Mouse (Mus musculus): Measurements from ENCODE around the gene Mrpl1. TPM values are rescaled to one million over a fixed set of nuclear protein-coding genes. Genes with fewer than 3 reads are reported as not detected.

Gene Mrpl1
- polyA plus RNA-seq, 1 experiment from 2014 or later = 19.8 TPM

DNA sequence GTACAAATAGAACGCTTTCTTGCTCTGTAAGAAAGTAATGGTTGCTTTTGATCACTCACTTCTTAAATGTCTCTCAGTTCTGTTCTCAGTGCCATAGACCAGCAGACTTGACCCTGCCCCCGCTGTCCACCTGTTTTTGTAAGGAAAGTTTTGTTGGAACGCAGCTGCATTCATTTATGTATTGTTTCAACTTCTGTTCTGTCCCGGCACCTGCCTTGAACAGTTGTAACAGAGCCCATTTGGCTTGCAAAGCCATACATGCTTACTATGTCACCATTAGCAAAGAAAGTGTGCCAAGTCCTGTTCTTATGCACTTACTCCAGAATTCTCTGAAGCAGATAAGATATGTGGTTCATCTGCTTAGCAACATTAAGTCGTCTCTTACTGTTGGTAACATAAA lies 48.9 kb downstream of the Mrpl1 start:
- H3K27me3 ChIP-seq = no peaks in the 10 kb centered on the region
- H3K4me2 ChIP-seq = no peak overlapping the region
- H3K36me3 ChIP-seq = peaks cover 10% of the 10 kb centered on the region
- 91% methylated on average over 5 of the region's 5 CpGs for WGBS
- H3K9ac ChIP-seq = no peak overlapping the region
- H3K27ac ChIP-seq = no peak overlapping the region
- ATAC-seq (ENCODE audit: low FRiP score) = no peak
- H3K4me1 ChIP-seq (replicated peaks) = no peaks in the 10 kb centered on the region
- H3K9me3 ChIP-seq = no peaks in the 10 kb centered on the region
- no peak overlapping the region for H3K4me3 ChIP-seq

DNA sequence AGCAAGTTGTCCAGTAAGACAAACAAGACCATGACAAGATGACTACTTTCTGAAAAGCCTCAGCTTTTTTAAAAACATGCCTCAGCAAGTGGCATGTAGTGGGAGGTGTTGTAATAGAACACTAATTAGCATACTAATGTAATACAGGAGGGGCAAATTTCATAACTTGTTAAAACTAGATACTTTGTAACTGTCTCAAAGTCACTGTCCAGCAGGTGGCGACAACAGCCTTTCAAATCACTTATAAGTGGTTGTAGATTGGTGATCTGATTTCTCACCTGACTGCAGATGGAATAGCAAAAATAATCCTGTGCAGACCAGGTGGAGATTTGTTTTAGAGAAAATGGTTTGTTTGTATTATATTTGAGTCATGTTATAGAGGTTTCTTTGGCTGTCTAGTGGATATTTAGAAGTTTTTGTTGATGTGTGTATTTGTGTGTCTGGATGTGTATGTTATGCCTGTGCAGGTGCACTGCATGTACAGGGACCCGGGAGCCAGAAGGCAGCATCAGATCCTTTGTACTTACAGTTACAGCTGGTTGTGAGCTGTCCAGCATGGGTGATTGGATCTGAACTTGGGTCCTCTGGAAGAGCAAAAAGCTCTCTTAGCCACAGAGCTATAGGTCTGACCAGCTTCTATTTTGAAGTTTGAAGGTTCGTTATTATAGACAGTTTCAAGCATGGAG lies 57.9 kb downstream of the Mrpl1 start:
- no peak overlapping the region for H3K4me2 ChIP-seq
- no peak overlapping the region for H3K4me3 ChIP-seq
- H3K9ac ChIP-seq = no peak overlapping the region
- no peaks in the 10 kb centered on the region for H3K27me3 ChIP-seq
- no peaks in the 10 kb centered on the region for H3K4me1 ChIP-seq (replicated peaks)
- ATAC-seq (ENCODE audit: low FRiP score) = no peak
- no peaks in the 10 kb centered on the region for H3K9me3 ChIP-seq
- no peak overlapping the region for H3K27ac ChIP-seq
- WGBS = 66% methylated on average over 3 of the region's 3 CpGs
- peaks cover 15% of the 10 kb centered on the region for H3K36me3 ChIP-seq

GRCm38 (mm10) chr5:96271070-96271469 lies 61.8 kb downstream of the Mrpl1 start:
- ATAC-seq (ENCODE audit: low FRiP score) = no peak
- Histone ChIP-seq H3K36me3 (no peaks in the 10 kb centered on the region), H3K9me3 (no peaks in the 10 kb centered on the region), H3K4me1 (replicated peaks) (no peaks in the 10 kb centered on the region), H3K4me3 (no peak overlapping the region), H3K27me3 (no peaks in the 10 kb centered on the region), H3K4me2 (no peak overlapping the region), H3K9ac (no peak overlapping the region), H3K27ac (no peak overlapping the region)
- WGBS = 92% methylated on average over 6 of the region's 6 CpGs

- no peak overlapping the region for H3K4me2 ChIP-seq
- WGBS = 77% methylated on average over 8 of the region's 8 CpGs
- ATAC-seq (ENCODE audit: low FRiP score) = no peak
These were observed 96.5 kb downstream of the Mrpl1 start for GRCm38 (mm10) chr5:96305786-96306185.

DNA sequence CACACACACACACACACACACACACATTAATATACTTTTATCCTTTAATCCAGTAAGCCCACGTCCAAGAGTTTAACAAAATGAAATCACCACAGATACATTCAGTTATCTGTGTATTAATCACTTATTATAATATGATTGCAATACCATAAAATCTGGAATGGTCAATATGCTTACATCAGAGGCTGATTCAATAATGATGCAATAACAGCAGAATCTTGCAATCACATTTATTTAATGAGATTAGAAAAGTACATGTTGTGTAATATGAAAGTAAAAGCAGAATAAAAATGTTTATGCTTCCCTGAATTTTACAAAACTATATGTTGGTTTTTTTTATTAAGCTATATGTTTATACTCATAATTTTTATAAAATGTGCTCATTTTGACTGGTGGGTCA lies 97.0 kb downstream of the Mrpl1 start:
- Histone ChIP-seq H3K4me3 (no peak overlapping the region), H3K9ac (no peak overlapping the region), H3K4me2 (no peak overlapping the region), H3K27me3 (no peaks in the 10 kb centered on the region), H3K4me1 (replicated peaks) (0 out of 2 replicates have a peak, but pooled peaks cover 4% of the 10 kb centered on the region), H3K36me3 (no peaks in the 10 kb centered on the region), H3K9me3 (no peaks in the 10 kb centered on the region), H3K27ac (no peak overlapping the region)
- WGBS = 73% methylated on average over 1 of the region's 1 CpGs
- ATAC-seq (ENCODE audit: low FRiP score) = no peak

More at GRCm38 (mm10) chr5:96305786-96306185, 96.5 kb downstream of the Mrpl1 start:
- Histone ChIP-seq H3K9me3 (no peaks in the 10 kb centered on the region), H3K9ac (no peak overlapping the region), H3K36me3 (no peaks in the 10 kb centered on the region), H3K4me1 (replicated peaks) (0 out of 2 replicates have a peak, but pooled peaks cover 4% of the 10 kb centered on the region), H3K27me3 (no peaks in the 10 kb centered on the region), H3K4me3 (no peak overlapping the region), H3K27ac (no peak overlapping the region)

DNA sequence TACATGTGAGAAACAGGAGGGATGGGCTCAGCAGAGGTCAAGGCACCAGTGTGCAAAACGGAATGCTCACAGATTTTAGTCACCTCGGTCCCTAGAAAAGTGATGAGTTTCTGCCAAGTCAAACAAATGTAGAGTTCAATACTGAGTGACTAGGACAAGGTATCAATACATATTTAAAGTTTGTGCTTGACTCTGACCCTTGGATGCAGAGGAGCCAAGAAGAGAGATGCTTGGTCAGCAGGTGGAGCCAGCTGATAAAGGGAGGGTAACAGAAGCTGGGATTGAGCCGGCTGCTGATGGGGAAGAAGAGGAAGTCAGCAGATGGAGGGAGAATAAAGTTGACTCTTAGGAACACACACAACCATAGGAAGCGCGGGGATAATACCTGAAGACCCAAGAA lies 97.5 kb downstream of the Mrpl1 start:
- Histone ChIP-seq H3K27me3 (no peaks in the 10 kb centered on the region), H3K36me3 (no peaks in the 10 kb centered on the region), H3K27ac (no peak overlapping the region), H3K4me2 (no peak overlapping the region), H3K9me3 (no peaks in the 10 kb centered on the region), H3K4me3 (no peak overlapping the region), H3K9ac (no peak overlapping the region), H3K4me1 (replicated peaks) (0 out of 2 replicates have a peak, but pooled peaks cover 4% of the 10 kb centered on the region)
- 73% methylated on average over 5 of the region's 5 CpGs for WGBS
- ATAC-seq (ENCODE audit: low FRiP score) = no peak

- Histone ChIP-seq H3K27ac (no peak overlapping the region), H3K4me3 (no peak overlapping the region), H3K4me1 (replicated peaks) (0 out of 2 replicates have a peak, but pooled peaks cover 4% of the 10 kb centered on the region), H3K27me3 (no peaks in the 10 kb centered on the region), H3K4me2 (no peak overlapping the region), H3K36me3 (no peaks in the 10 kb centered on the region), H3K9me3 (no peaks in the 10 kb centered on the region), H3K9ac (no peak overlapping the region)
- ATAC-seq (ENCODE audit: low FRiP score) = no peak
- WGBS = 86% methylated on average over 13 of the region's 13 CpGs
These were observed 98.8 kb downstream of the Mrpl1 start for GRCm38 (mm10) chr5:96308086-96308485.

GRCm38 (mm10) chr5:96308645-96309044 lies 99.4 kb downstream of the Mrpl1 start:
- H3K4me3 ChIP-seq = no peak overlapping the region
- no peaks in the 10 kb centered on the region for H3K36me3 ChIP-seq
- no peak overlapping the region for H3K27ac ChIP-seq
- H3K4me1 ChIP-seq (replicated peaks) = 0 out of 2 replicates have a peak, but pooled peaks cover 4% of the 10 kb centered on the region
- H3K9ac ChIP-seq = no peak overlapping the region
- no peaks in the 10 kb centered on the region for H3K9me3 ChIP-seq
- H3K4me2 ChIP-seq = no peak overlapping the region
- H3K27me3 ChIP-seq = no peaks in the 10 kb centered on the region
- 46% methylated on average over 5 of the region's 5 CpGs for WGBS
- ATAC-seq (ENCODE audit: low FRiP score) = no peak

- Histone ChIP-seq H3K4me3 (no peak overlapping the region), H3K4me2 (no peak overlapping the region), H3K9me3 (no peaks in the 10 kb centered on the region), H3K9ac (no peak overlapping the region), H3K27ac (no peak overlapping the region), H3K36me3 (no peaks in the 10 kb centered on the region), H3K27me3 (no peaks in the 10 kb centered on the region), H3K4me1 (replicated peaks) (0 out of 2 replicates have a peak, but pooled peaks cover 4% of the 10 kb centered on the region)
- 93% methylated on average over 5 of the region's 5 CpGs for WGBS
- no peak for ATAC-seq (ENCODE audit: low FRiP score)
These were observed 100.3 kb downstream of the Mrpl1 start for GRCm38 (mm10) chr5:96309566-96309965.

DNA sequence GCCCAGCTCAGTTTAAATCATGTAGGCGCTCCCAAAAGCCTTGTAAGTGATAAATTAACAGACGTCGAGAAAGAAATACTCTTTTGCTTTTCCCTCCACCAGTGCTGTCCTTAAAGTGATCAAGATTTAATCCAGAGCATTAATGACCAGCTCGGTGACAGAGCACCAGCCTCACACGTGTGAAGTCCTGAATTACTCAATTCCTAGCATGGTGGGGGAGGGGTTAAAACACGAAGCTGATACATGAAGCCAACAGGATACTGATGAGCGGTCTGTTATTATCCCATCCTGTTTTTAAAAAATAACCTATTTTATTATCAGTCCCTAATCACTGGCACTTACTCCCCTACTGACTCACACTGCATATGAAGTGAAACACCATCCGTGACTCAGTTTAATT lies 102.4 kb downstream of the Mrpl1 start:
- Histone ChIP-seq H3K9me3 (no peaks in the 10 kb centered on the region), H3K36me3 (no peaks in the 10 kb centered on the region), H3K27me3 (no peaks in the 10 kb centered on the region), H3K4me2 (no peak overlapping the region), H3K4me3 (no peak overlapping the region), H3K27ac (no peak overlapping the region), H3K4me1 (replicated peaks) (0 out of 2 replicates have a peak, but pooled peaks cover 4% of the 10 kb centered on the region), H3K9ac (no peak overlapping the region)
- ATAC-seq (ENCODE audit: low FRiP score) = no peak
- WGBS = 73% methylated on average over 8 of the region's 8 CpGs

Other genes starting within 250 kb of the Mrpl1 start
- 13.3 and 14.7 TPM in 2 replicates for gene Cnot6l, start 45.3 kb upstream of the Mrpl1 start, polyA plus RNA-seq (2015; fragmentation: Nextera tagmentation; extraction: Ambion mirVana)
- gene Fras1, start 164.5 kb downstream of the Mrpl1 start, polyA plus RNA-seq (2015; fragmentation: Nextera tagmentation; extraction: Ambion mirVana) = 5.7 and 7.0 TPM in 2 replicates

All from hindbrain, embryonic 13.5 days (tissue).